Mouse (Mus musculus) forebrain, embryonic 11.5 days (tissue): ENCODE measurements around the gene Letm1. TPM values are rescaled to one million over a fixed set of nuclear protein-coding genes. Genes with fewer than 3 reads are reported as not detected.

Experiments
- ATAC-seq: fragments of 200-750 bp; cut with Nextera tagmentation; replicated peaks from 2 replicates; pipeline ENCODE4 v1.8.0; 2017; ENCODE audit warnings: moderate TSS enrichment; ENCODE audit not compliant: low FRiP score
- DNase-seq: peaks from one replicate; pipeline ENCODE4 v3.0.0-alpha.2; 2017; ENCODE audit warnings: low spot score
- H3K27ac ChIP-seq: fragments of 300-500 bp; sonication (generic); 2 replicates; pipeline ENCODE4 v1.5.1; 2014; ENCODE audit warnings: low read depth, low read length
- H3K27me3 ChIP-seq: fragments of 300-500 bp; sonication (generic); 2 replicates; pipeline ENCODE4 v1.6.1; 2014; ENCODE audit warnings: mild to moderate bottlenecking, low read length, mixed read lengths; ENCODE audit not compliant: control insufficient read depth, insufficient read depth
- H3K36me3 ChIP-seq: fragments of 300-500 bp; sonication (generic); 2 replicates; pipeline ENCODE4 v1.6.1; 2014; ENCODE audit warnings: mild to moderate bottlenecking, low read length, moderate library complexity, mixed read lengths; ENCODE audit not compliant: control insufficient read depth, insufficient read depth
- H3K4me1 ChIP-seq: fragments of 300-500 bp; sonication (generic); replicated peaks from 2 replicates; pipeline ENCODE4 v1.6.1; 2014; ENCODE audit warnings: low read length, mixed read lengths; ENCODE audit not compliant: control insufficient read depth, insufficient read depth
- H3K4me2 ChIP-seq: fragments of 300-500 bp; sonication (generic); 2 replicates; pipeline ENCODE4 v1.6.1; 2014; ENCODE audit warnings: low read depth, mild to moderate bottlenecking, low read length, moderate library complexity, mixed read lengths; ENCODE audit not compliant: severe bottlenecking
- H3K4me3 ChIP-seq: fragments of 300-500 bp; sonication (generic); 2 replicates; pipeline ENCODE4 v1.5.1; 2014; ENCODE audit warnings: low read depth, low read length
- H3K9ac ChIP-seq: fragments of 300-500 bp; sonication (generic); 2 replicates; pipeline ENCODE4 v1.6.1; 2014; ENCODE audit warnings: low read length
- H3K9me3 ChIP-seq: fragments of 300-500 bp; sonication (generic); 2 replicates; pipeline ENCODE4 v1.6.1; 2016; ENCODE audit warnings: low read length, mixed read lengths; ENCODE audit not compliant: control insufficient read depth
- WGBS: fragments of 180-500 bp; shearing (Covaris S2); extraction: QIAGEN DNeasy Blood & Tissue Kit; methylation state at CpG from one replicate; pipeline ENCODE4 v1.1.7; 2014; 5-methylcytosine and 5-hydroxymethylcytosine counted together
- polyA plus RNA-seq: library from polyadenylated mRNA; unstranded; fragments of >200 nt; fragmentation: Nextera tagmentation; extraction: Ambion mirVana; gene quantifications from 2 replicates; pipeline ENCODE4 v1.2.1, GENCODE M21; 2014

The Letm1 gene
- polyA plus RNA-seq, 1 experiment from 2014 or later: 63.9 TPM

DNA sequence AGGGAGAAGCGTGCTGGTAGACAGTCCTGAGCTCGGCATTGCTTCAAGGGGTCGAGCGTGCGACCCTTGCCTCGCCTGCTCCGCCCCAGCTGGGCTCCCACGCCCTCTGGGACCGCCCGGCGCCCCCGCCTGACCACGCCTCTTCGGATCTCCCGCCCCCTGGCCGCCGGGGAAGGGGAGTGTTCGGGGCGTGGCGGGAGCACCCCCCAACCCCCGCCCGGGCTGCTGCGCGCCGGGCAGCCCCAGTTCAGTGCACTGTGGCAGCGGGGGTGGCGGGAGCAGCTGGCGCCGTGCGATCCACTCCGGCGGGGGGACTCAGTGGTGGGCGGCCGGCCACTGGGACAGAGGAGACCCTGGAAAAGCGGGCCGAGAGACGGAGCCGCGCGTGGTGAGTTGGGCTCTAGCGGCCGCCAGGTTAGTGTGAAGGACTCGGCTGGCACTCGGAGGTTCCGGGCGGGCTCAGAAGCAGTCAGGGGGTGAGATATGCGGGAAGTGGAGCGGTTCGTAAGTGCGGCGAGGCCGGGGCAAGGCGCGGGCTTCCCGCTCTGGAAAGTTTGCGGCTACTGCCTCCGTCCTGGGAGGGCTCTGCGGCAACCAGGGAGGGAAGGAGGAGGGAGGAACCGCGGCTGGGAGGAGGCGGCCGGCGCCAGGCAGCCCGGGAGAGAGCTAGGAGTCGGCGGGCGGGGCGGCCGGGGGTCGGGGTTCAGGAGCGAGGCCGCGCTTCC is 60.9 kb downstream of the Letm1 start, which contains the start of gene Fgfr3:
Fgfr3 (plus strand) TSS at position 134 of the 725 bp plus-strand sequence.
- Histone ChIP-seq H3K4me1 (peaks cover 26% of the 10 kb centered on the region), H3K9me3 (no peaks in the 10 kb centered on the region), H3K4me2 (peak within 1 kb of the TSS; percentile 84), H3K27ac (peak within 1 kb of the TSS; percentile 75), H3K4me3 (peak within 1 kb of the TSS; percentile 69), H3K27me3 (peaks cover 42% of the 10 kb centered on the region), H3K9ac (peak within 1 kb of the TSS; percentile 93), H3K36me3 (no peaks in the 10 kb centered on the region; the same call in 1 of the 2 replicates)
- under 1% methylated on average over 68 of the region's 73 CpGs for WGBS
- DNase-seq (peak; percentile 88), ATAC-seq (peak; percentile 79)

DNA sequence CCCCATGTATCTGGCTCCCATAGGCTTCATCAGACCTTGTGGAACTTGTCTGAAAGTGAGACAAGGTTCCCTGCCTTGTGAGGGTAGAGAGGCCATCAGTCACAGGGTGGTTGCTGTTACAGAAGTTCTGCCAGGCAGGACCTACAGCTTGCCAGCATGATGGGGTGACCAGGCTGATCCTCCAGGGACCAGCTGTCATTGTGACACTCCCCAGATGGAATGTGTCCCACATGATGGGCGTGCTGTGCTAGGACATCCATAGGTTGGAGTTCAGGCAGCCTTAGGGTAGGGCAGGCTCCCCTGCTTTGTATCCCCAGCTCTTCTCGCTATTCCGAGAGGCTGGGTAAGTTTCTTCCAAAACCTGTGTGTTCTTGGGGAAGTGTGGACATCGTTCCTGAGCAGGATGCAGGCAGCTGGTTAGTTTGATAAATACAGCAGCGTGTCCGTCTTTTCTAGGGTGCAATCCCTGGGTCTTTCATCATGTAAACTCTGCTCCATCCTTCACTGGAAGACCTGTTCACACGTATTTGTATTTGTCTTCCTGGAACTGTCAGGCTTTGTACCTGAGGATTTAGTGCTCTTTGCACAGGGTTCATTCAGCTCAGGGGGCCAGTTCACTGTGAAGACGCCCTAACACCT is 61.6 kb downstream of the Letm1 start:
- Histone ChIP-seq H3K9me3 (no peaks in the 10 kb centered on the region), H3K27me3 (peaks cover 38% of the 10 kb centered on the region), H3K4me2 (peak overlapping the region; percentile 84), H3K27ac (peak overlapping the region; percentile 53; the same call in 1 of the 2 replicates), H3K4me3 (peak overlapping the region; percentile 69), H3K36me3 (no peaks in the 10 kb centered on the region; the same call in 1 of the 2 replicates), H3K4me1 (peaks cover 26% of the 10 kb centered on the region), H3K9ac (peak overlapping the region; percentile 93; the same call in 1 of the 2 replicates)
- DNase-seq: peak; percentile 57
- 9% methylated on average over 8 of the region's 8 CpGs for WGBS
- 0 out of 2 replicates have a peak, but pooled peaks have one; percentile 1 for ATAC-seq

DNA sequence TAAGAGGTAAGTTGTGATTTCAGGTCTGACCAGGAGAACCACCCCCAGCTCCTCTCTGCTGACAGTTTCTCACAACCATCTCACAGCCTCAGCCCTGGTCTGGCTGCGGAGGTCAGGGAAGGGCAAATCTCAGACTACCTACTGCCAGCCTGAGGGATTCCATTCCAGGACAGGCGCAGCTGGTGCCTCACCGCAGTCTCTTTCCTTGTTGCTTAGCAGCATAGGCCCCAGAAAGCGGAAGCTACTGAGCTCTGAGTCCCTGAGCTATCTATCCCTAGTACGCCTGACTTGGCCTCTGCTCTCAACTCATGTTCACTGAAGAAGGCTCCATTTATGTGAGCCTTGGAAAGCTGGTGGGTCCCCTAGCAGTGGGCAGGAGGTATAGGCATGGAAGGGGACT is 64.2 kb downstream of the Letm1 start:
- H3K9ac ChIP-seq: no peak overlapping the region
- H3K4me3 ChIP-seq: no peak overlapping the region
- 78% methylated on average over 5 of the region's 5 CpGs for WGBS
- no peaks in the 10 kb centered on the region for H3K9me3 ChIP-seq
- no peak overlapping the region for H3K27ac ChIP-seq
- H3K36me3 ChIP-seq: no peaks in the 10 kb centered on the region
- peaks cover 13% of the 10 kb centered on the region for H3K4me1 ChIP-seq
- DNase-seq: no peak
- no peak for ATAC-seq
- H3K27me3 ChIP-seq: peaks cover 17% of the 10 kb centered on the region
- H3K4me2 ChIP-seq: no peak overlapping the region

DNA sequence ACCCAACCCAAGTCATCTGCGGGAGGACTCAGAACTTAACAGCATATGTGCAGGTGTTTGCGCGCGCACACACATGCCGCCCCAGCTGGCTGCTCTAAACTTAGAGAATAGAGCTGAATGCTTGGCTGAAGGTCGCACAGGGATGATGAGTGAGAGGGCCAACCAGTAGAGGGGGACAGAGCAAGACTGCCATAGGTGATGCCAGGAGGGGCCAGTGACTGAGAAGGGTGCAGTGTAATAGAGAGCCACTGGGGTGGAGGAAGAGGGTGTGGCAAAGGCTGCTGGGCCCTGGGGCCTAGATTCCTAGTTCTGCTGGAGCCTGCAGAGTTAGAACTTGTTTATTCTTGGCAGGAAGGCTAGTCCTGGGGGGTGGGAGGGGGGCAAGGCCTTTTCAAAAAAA is 66.2 kb downstream of the Letm1 start:
- Histone ChIP-seq H3K36me3 (no peaks in the 10 kb centered on the region), H3K27ac (no peak overlapping the region), H3K27me3 (peaks cover 11% of the 10 kb centered on the region; the same call in 1 of the 2 replicates), H3K4me1 (peaks cover 13% of the 10 kb centered on the region), H3K4me2 (no peak overlapping the region), H3K9me3 (no peaks in the 10 kb centered on the region), H3K9ac (no peak overlapping the region), H3K4me3 (no peak overlapping the region)
- 80% methylated on average over 6 of the region's 6 CpGs for WGBS
- DNase-seq (no peak), ATAC-seq (no peak)

DNA sequence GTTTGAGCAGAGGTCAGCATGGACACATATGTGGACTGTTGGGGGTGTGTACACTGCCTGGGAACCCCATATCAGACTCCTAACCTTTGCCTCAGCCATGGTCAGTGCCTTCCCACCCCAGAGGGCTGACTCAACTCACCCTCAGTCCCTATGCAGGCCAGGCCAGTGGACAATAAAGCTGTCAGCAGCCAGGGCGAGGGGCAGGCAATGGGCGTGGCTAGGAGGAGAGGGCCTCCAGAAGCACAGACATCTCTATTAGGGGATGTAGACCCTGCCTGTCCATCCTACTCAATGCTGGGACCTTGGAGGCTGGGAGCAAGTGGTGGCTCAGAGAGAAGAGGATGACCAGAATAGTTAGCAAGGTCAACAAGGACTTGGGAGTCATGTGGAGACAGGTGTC is 67.4 kb downstream of the Letm1 start:
- H3K27ac ChIP-seq: no peak overlapping the region
- DNase-seq: no peak
- H3K4me3 ChIP-seq: no peak overlapping the region
- H3K4me2 ChIP-seq: no peak overlapping the region
- H3K4me1 ChIP-seq: peaks cover 3% of the 10 kb centered on the region; the same call in 1 of the 2 replicates
- no peak overlapping the region for H3K9ac ChIP-seq
- 45% methylated on average over 2 of the region's 2 CpGs for WGBS
- H3K36me3 ChIP-seq: no peaks in the 10 kb centered on the region
- ATAC-seq: no peak
- no peaks in the 10 kb centered on the region for H3K9me3 ChIP-seq
- peaks cover 3% of the 10 kb centered on the region; the same call in 1 of the 2 replicates for H3K27me3 ChIP-seq

DNA sequence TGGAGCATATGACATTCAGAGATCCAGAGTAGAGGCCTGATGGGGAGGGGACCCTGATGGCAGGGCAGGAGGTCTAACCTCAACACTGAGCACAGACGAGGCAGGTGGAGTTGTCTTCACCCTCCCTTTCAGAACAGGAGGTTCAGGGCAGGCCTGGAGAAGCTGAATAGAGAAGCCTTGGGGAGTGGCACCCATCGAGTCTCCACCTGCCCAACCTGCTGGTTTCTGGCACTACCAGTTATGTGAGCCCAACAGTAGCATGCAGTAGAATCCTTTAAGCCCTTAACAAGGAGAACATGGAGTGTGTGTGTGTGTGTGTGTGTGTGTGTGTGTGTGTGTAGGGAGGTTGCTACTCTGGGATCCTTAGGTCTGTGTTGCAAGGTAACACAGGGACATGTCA is 70.1 kb downstream of the Letm1 start:
- H3K36me3 ChIP-seq: no peaks in the 10 kb centered on the region
- no peak overlapping the region for H3K4me3 ChIP-seq
- ATAC-seq (no peak), DNase-seq (no peak)
- WGBS: 86% methylated on average over 2 of the region's 2 CpGs
- no peaks in the 10 kb centered on the region for H3K27me3 ChIP-seq
- no peak overlapping the region for H3K9ac ChIP-seq
- 0 out of 2 replicates have a peak, but pooled peaks cover 3% of the 10 kb centered on the region for H3K4me1 ChIP-seq
- no peak overlapping the region for H3K27ac ChIP-seq
- no peak overlapping the region for H3K4me2 ChIP-seq
- H3K9me3 ChIP-seq: no peaks in the 10 kb centered on the region

DNA sequence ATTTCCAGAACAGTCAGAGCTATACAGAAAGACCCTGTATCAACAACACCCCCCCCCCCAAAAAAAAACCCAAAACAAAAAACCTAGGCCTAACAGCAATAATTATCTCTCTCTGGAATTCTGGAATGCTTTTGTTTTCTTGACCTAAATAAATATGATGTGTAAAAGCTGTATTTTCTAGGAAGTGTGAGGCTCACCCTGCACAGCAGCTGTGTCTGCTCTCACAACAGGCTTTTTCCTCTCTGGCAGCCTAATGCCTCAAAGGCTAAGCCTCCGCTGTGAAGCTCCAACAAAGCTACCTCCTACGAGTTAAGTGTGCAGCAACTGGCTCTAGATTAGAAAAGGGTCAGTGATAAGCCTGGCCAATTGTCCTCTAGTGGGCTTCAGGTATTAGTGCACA is 73.6 kb downstream of the Letm1 start:
- Histone ChIP-seq H3K4me2 (no peak overlapping the region), H3K27me3 (0 out of 2 replicates have a peak, but pooled peaks cover 2% of the 10 kb centered on the region), H3K36me3 (no peaks in the 10 kb centered on the region), H3K4me1 (peaks cover 27% of the 10 kb centered on the region), H3K9ac (no peak overlapping the region), H3K4me3 (no peak overlapping the region), H3K9me3 (no peaks in the 10 kb centered on the region), H3K27ac (no peak overlapping the region)
- ATAC-seq: no peak
- WGBS: 29% methylated on average over 2 of the region's 2 CpGs
- no peak for DNase-seq

DNA sequence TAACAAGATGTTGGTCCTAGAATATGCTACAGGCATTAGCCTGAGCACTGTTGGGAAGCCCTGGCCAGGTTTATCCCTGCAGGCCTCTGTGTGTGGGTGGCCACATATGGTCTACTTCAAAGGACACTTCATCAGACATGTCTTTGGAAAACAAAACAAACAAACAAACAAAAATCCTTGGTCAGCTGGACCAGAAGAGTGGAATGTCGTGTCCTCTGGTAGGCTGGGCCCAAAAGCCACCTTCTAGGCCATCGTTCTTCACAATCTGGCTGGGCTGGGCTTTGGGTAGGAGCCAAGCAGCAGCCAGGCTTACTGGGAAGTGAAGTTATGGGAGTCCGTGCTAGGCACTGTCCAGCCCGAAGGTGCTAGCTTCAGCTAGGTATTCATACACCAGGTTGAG is 75.5 kb downstream of the Letm1 start:
- no peak overlapping the region for H3K4me2 ChIP-seq
- ATAC-seq (no peak), DNase-seq (no peak)
- H3K27me3 ChIP-seq: peaks cover 4% of the 10 kb centered on the region
- no peaks in the 10 kb centered on the region for H3K36me3 ChIP-seq
- H3K27ac ChIP-seq: no peak overlapping the region
- H3K4me3 ChIP-seq: no peak overlapping the region
- H3K9ac ChIP-seq: no peak overlapping the region
- peaks cover 30% of the 10 kb centered on the region for H3K4me1 ChIP-seq
- WGBS: 82% methylated on average over 4 of the region's 4 CpGs
- no peaks in the 10 kb centered on the region for H3K9me3 ChIP-seq
